Mouse (Mus musculus) CH12.LX (cell line): ENCODE measurements at regions not wholly inside any gene's neighbourhood (a gene's known extent, or its start where the extent isn't known, plus 50 kb on each side); places are given as distances from the start of the nearest gene placed in this dataset.

Experiments used
- DNase-seq: peaks from one replicate; pipeline ENCODE4 v3.0.0-alpha.2; 2013; ENCODE audit errors: extremely low read depth
- H3K27ac ChIP-seq: 2 replicates; pipeline ENCODE4 v1.5.1; 2012; ENCODE audit warnings: low read depth, mild to moderate bottlenecking, control low read depth, moderate library complexity; ENCODE audit not compliant: insufficient read depth
- H3K27me3 ChIP-seq: replicated peaks from 2 replicates; pipeline ENCODE3; 2012; ENCODE audit warnings: inconsistent platforms
- H3K36me3 ChIP-seq, 2 experiments: replicated peaks in 1 of 2; 2 replicates each; pipeline versions ENCODE3 to v1.6.1; 2012; ENCODE audit warnings: inconsistent platforms in 1 of 2, low read length in 1 of 2, mild to moderate bottlenecking in 1 of 2, mixed read lengths in 1 of 2, moderate library complexity in 1 of 2; ENCODE audit not compliant: control insufficient read depth in 1 of 2, insufficient read depth in 1 of 2
- H3K4me1 ChIP-seq, 2 experiments: 2 replicates each; pipeline ENCODE4 v1.6.1; 2012; ENCODE audit warnings: inconsistent platforms in 1 of 2, moderate library complexity in 1 of 2; ENCODE audit not compliant: insufficient read depth in 2 of 2, control insufficient read depth in 1 of 2
- H3K4me2 ChIP-seq: 2 replicates; pipeline ENCODE4 v1.6.1; 2012; ENCODE audit warnings: low read depth, mild to moderate bottlenecking, control low read depth; ENCODE audit not compliant: poor library complexity, insufficient read depth, severe bottlenecking
- H3K4me3 ChIP-seq, 3 experiments: fragments of 150-350 bp in 1 of 3; sonication (generic) in 1 of 3; replicated peaks in 1 of 3; 2 replicates each; pipeline versions ENCODE3 to v1.5.1; 2011 to 2012; ENCODE audit warnings: low read depth in 2 of 3, low read length in 2 of 3, mild to moderate bottlenecking in 2 of 3, moderate library complexity in 2 of 3, control low read depth in 1 of 3, improper control_type of control experiment in 1 of 3, inconsistent platforms in 1 of 3, mixed read lengths in 1 of 3; ENCODE audit not compliant: poor library complexity in 1 of 3
- H3K79me2 ChIP-seq: replicated peaks from 2 replicates; pipeline ENCODE4 v1.6.1; 2012; ENCODE audit warnings: mild to moderate bottlenecking, moderate library complexity; ENCODE audit not compliant: control insufficient read depth, poor library complexity, insufficient read depth, severe bottlenecking; ENCODE audit errors: extremely low read depth
- H3K9ac ChIP-seq: 2 replicates; pipeline ENCODE4 v1.6.1; 2012; ENCODE audit warnings: low read depth, mild to moderate bottlenecking, control low read depth, moderate library complexity; ENCODE audit not compliant: insufficient read depth
- H3K9me3 ChIP-seq: replicated peaks from 2 replicates; pipeline ENCODE3; 2012; ENCODE audit warnings: low read length, inconsistent platforms, mixed read lengths
- BHLHE40 ChIP-seq: IDR thresholded peaks from 2 replicates; pipeline ENCODE4 v1.6.1; 2011; ENCODE audit warnings: mild to moderate bottlenecking, low read depth, low read length, improper control_type of control experiment
- CTCF ChIP-seq, 2 experiments: IDR thresholded peaks in 1 of 2; conservative IDR thresholded peaks in 1 of 2; 2 replicates each; pipeline ENCODE4 v1.5.1; 2011 to 2012; ENCODE audit warnings: low read depth in 2 of 2, low read length in 2 of 2, improper control_type of control experiment in 1 of 2, inconsistent platforms in 1 of 2, mild to moderate bottlenecking in 1 of 2, moderate library complexity in 1 of 2
- EP300 ChIP-seq: IDR thresholded peaks from 2 replicates; pipeline ENCODE4 v1.6.1; 2011; ENCODE audit warnings: low read length, improper control_type of control experiment
- ETS1 ChIP-seq: conservative IDR thresholded peaks from 2 replicates; pipeline ENCODE4 v1.6.1; 2012; ENCODE audit warnings: low read depth, mild to moderate bottlenecking, inconsistent platforms, low read length, improper control_type of control experiment, moderate library complexity
- GABPA ChIP-seq: IDR thresholded peaks from 2 replicates; pipeline ENCODE4 v1.6.1; 2012; ENCODE audit warnings: low read depth, low read length, improper control_type of control experiment, inconsistent platforms; ENCODE audit not compliant: insufficient replicate concordance
- JUN ChIP-seq: IDR thresholded peaks from 2 replicates; pipeline ENCODE4 v1.6.1; 2011; ENCODE audit warnings: low read depth, mild to moderate bottlenecking, low read length, improper control_type of control experiment, moderate library complexity; ENCODE audit not compliant: insufficient read depth
- JUND ChIP-seq: conservative IDR thresholded peaks from 2 replicates; pipeline ENCODE4 v1.6.1; 2011; ENCODE audit warnings: low read depth, low read length, improper control_type of control experiment
- KAT2A ChIP-seq: IDR thresholded peaks from 2 replicates; pipeline ENCODE4 v1.6.1; 2012; ENCODE audit warnings: low read length, improper control_type of control experiment, inconsistent platforms; ENCODE audit not compliant: insufficient replicate concordance
- MAFK ChIP-seq: IDR thresholded peaks from 2 replicates; pipeline ENCODE4 v1.6.1; 2011; ENCODE audit warnings: low read length, improper control_type of control experiment; ENCODE audit not compliant: insufficient replicate concordance
- MAX ChIP-seq: IDR thresholded peaks from 2 replicates; pipeline ENCODE4 v1.6.1; 2011; ENCODE audit warnings: low read length, improper control_type of control experiment
- MAZ ChIP-seq: IDR thresholded peaks from 2 replicates; pipeline ENCODE4 v1.6.1; 2012; ENCODE audit warnings: low read depth, mild to moderate bottlenecking, inconsistent platforms, low read length, improper control_type of control experiment, moderate library complexity
- MEF2A ChIP-seq: IDR thresholded peaks from 2 replicates; pipeline ENCODE4 v1.6.1; 2014; ENCODE audit warnings: low read depth, mild to moderate bottlenecking, inconsistent platforms, low read length, improper control_type of control experiment, borderline replicate concordance
- MXI1 ChIP-seq: IDR thresholded peaks from 2 replicates; pipeline ENCODE4 v1.6.1; 2011; ENCODE audit warnings: mild to moderate bottlenecking, low read depth, low read length, improper control_type of control experiment
- NRF1 ChIP-seq: IDR thresholded peaks from 2 replicates; pipeline ENCODE4 v1.6.1; 2014; ENCODE audit warnings: low read depth, mild to moderate bottlenecking, inconsistent platforms, low read length, improper control_type of control experiment, moderate library complexity
- PAX5 ChIP-seq: IDR thresholded peaks from 2 replicates; pipeline ENCODE4 v1.6.1; 2012; ENCODE audit warnings: low read length, inconsistent platforms, mixed read lengths
- POLR2A ChIP-seq: IDR thresholded peaks from 2 replicates; pipeline ENCODE4 v1.6.1; 2011; ENCODE audit warnings: low read depth, mild to moderate bottlenecking, improper control_type of control experiment, low read length
- POLR2AphosphoS2 ChIP-seq: IDR thresholded peaks from 2 replicates; pipeline ENCODE4 v1.6.1; 2011; ENCODE audit warnings: low read depth, low read length, improper control_type of control experiment
- RAD21 ChIP-seq: IDR thresholded peaks from 2 replicates; pipeline ENCODE4 v1.6.1; 2011; ENCODE audit warnings: low read depth, mild to moderate bottlenecking, low read length, improper control_type of control experiment, moderate library complexity
- RCOR1 ChIP-seq: conservative IDR thresholded peaks from 2 replicates; pipeline ENCODE4 v1.6.1; 2012; ENCODE audit warnings: low read depth, mild to moderate bottlenecking, inconsistent platforms, low read length, improper control_type of control experiment
- SMC3 ChIP-seq: IDR thresholded peaks from 2 replicates; pipeline ENCODE4 v1.6.1; 2011; ENCODE audit warnings: low read depth, low read length, improper control_type of control experiment
- TBP ChIP-seq: conservative IDR thresholded peaks from 2 replicates; pipeline ENCODE4 v1.6.1; 2011; ENCODE audit warnings: low read depth, low read length, improper control_type of control experiment
- UBTF ChIP-seq: IDR thresholded peaks from 2 replicates; pipeline ENCODE4 v1.6.1; 2012; ENCODE audit warnings: low read depth, mild to moderate bottlenecking, inconsistent platforms, low read length, improper control_type of control experiment, moderate library complexity
- USF1 ChIP-seq: IDR thresholded peaks from 2 replicates; pipeline ENCODE4 v1.6.1; 2014; ENCODE audit warnings: low read depth, mild to moderate bottlenecking, inconsistent platforms, low read length, improper control_type of control experiment
- ZC3H11A ChIP-seq: IDR thresholded peaks from 2 replicates; pipeline ENCODE4 v1.6.1; 2012; ENCODE audit warnings: low read depth, mild to moderate bottlenecking, inconsistent platforms, low read length, improper control_type of control experiment
- ZKSCAN1 ChIP-seq: IDR thresholded peaks from 2 replicates; pipeline ENCODE4 v1.6.1; 2012; ENCODE audit warnings: low read depth, inconsistent platforms, low read length, improper control_type of control experiment, borderline replicate concordance
- ZMIZ1 ChIP-seq: IDR thresholded peaks from 2 replicates; pipeline ENCODE4 v1.6.1; 2012; ENCODE audit warnings: low read depth, mild to moderate bottlenecking, inconsistent platforms, low read length, improper control_type of control experiment
- ZNF384 ChIP-seq: IDR thresholded peaks from 2 replicates; pipeline ENCODE4 v1.6.1; 2012; ENCODE audit warnings: low read depth, low read length, improper control_type of control experiment, inconsistent platforms
- dilution Hi-C: fragments of 300-500 bp; cut with MboI; formaldehyde crosslinking; loops from 2 replicates; pipeline ENCODE4 v1.14.3; 2020; ENCODE audit warnings: low sequenced_read_pairs; ENCODE audit not compliant: extremely low pct_unique_long_range_greater_than_20kb, extremely low pct_ligation_motif_present
- in situ Hi-C: fragments of 300-500 bp; cut with MboI; formaldehyde crosslinking; loops from 3 replicates; pipeline ENCODE4 v1.14.3; 2019; ENCODE audit warnings: low sequenced_read_pairs, low pct_ligation_motif_present, low pct_unique_long_range_greater_than_20kb, mixed read lengths

GRCm38 (mm10) chr17:4724031-4724430 lies 270.1 kb upstream of the Arid1b start:
- DNase-seq, result no peak
- dilution Hi-C loops, result no loop called here

GRCm38 (mm10) chr17:4726331-4726741 lies 267.8 kb upstream of the Arid1b start:
- dilution Hi-C loops, result no loop called here

More at GRCm38 (mm10) chr17:4724031-4724430, 270.1 kb upstream of the Arid1b start:
- no peaks in the 10 kb centered on the region for H3K9me3 ChIP-seq
- in situ Hi-C loops, result no loop called here
- H3K4me3 ChIP-seq, result no peak overlapping the region
- H3K4me2 ChIP-seq, result no peak overlapping the region
- H3K4me1 ChIP-seq, result no peaks in the 10 kb centered on the region
- H3K36me3 ChIP-seq, result no peaks in the 10 kb centered on the region
- no peak overlapping the region for H3K9ac ChIP-seq
- TF ChIP-seq MAFK (no peak), SMC3 (no peak), ZMIZ1 (no peak), ETS1 (no peak), MAX (no peak), ZC3H11A (no peak), CTCF (conservative IDR thresholded peaks at IDR 0.05 in 1 of 2, IDR thresholded peaks at IDR 0.05 in 1 of 2; ENCODE audit: low read depth in 2 of 2, low read length in 2 of 2) (no peak), UBTF (no peak), JUN (no peak), MAZ (no peak), KAT2A (no peak), ZNF384 (no peak), GABPA (no peak), NRF1 (no peak), RAD21 (no peak), POLR2A (no peak), PAX5 (no peak), MEF2A (no peak), BHLHE40 (no peak), ZKSCAN1 (no peak)
- H3K27me3 ChIP-seq, result no peaks in the 10 kb centered on the region
- H3K27ac ChIP-seq, result no peak overlapping the region
- no peaks in the 10 kb centered on the region for H3K79me2 ChIP-seq

More at GRCm38 (mm10) chr17:4726331-4726741, 267.8 kb upstream of the Arid1b start:
- no peak for DNase-seq
- H3K79me2 ChIP-seq, result no peaks in the 10 kb centered on the region
- H3K4me3 ChIP-seq, result no peak overlapping the region
- TF ChIP-seq CTCF (conservative IDR thresholded peaks at IDR 0.05 in 1 of 2, IDR thresholded peaks at IDR 0.05 in 1 of 2; ENCODE audit: low read depth in 2 of 2, low read length in 2 of 2) (no peak), EP300 (no peak), MAX (no peak), BHLHE40 (no peak), POLR2AphosphoS2 (no peak), MXI1 (no peak), USF1 (no peak), ZNF384 (no peak), JUND (no peak), ZKSCAN1 (no peak), RCOR1 (no peak), MAFK (no peak), TBP (no peak)
- H3K9ac ChIP-seq, result no peak overlapping the region
- in situ Hi-C loops, result no loop called here
- no peak overlapping the region for H3K27ac ChIP-seq
- no peak overlapping the region for H3K4me2 ChIP-seq
- H3K9me3 ChIP-seq, result no peaks in the 10 kb centered on the region
- H3K36me3 ChIP-seq, result no peaks in the 10 kb centered on the region
- no peaks in the 10 kb centered on the region for H3K27me3 ChIP-seq
- H3K4me1 ChIP-seq, result no peaks in the 10 kb centered on the region
